Mouse (Mus musculus) midbrain, embryonic 16.5 days (tissue): ENCODE measurements at regions not wholly inside any gene's neighbourhood (a gene's known extent, or its start where the extent isn't known, plus 50 kb on each side); places are given as distances from the start of the nearest gene placed in this dataset.

ENCODE experiments used
- ATAC-seq: fragments of 200-750 bp; cut with Nextera tagmentation; 2 replicates; pipeline ENCODE4 v1.8.0; 2017; ENCODE audit warnings: moderate TSS enrichment
- H3K27ac ChIP-seq: fragments of 300-500 bp; sonication (generic); 2 replicates; pipeline ENCODE4 v1.5.1; 2014; ENCODE audit warnings: mild to moderate bottlenecking, low read length, mixed read lengths
- H3K27me3 ChIP-seq: fragments of 300-500 bp; sonication (generic); 2 replicates; pipeline ENCODE4 v1.6.1; 2014; ENCODE audit warnings: low read depth, low read length, mixed read lengths; ENCODE audit not compliant: control insufficient read depth, insufficient read depth
- H3K36me3 ChIP-seq: fragments of 300-500 bp; sonication (generic); 2 replicates; pipeline ENCODE4 v1.6.1; 2014; ENCODE audit warnings: mild to moderate bottlenecking, low read length, moderate library complexity, mixed read lengths; ENCODE audit not compliant: control insufficient read depth, insufficient read depth
- H3K4me1 ChIP-seq: fragments of 300-500 bp; sonication (generic); 2 replicates; pipeline ENCODE4 v1.6.1; 2014; ENCODE audit warnings: mild to moderate bottlenecking, low read length, mixed read lengths; ENCODE audit not compliant: control insufficient read depth, insufficient read depth
- H3K4me2 ChIP-seq: fragments of 300-500 bp; sonication (generic); 2 replicates; pipeline ENCODE4 v1.6.1; 2014; ENCODE audit warnings: mild to moderate bottlenecking, low read length, mixed read lengths
- H3K4me3 ChIP-seq: fragments of 300-500 bp; sonication (generic); 2 replicates; pipeline ENCODE4 v1.5.1; 2014; ENCODE audit warnings: low read depth, mild to moderate bottlenecking, low read length, moderate library complexity, mixed read lengths
- H3K9ac ChIP-seq: fragments of 300-500 bp; sonication (generic); 2 replicates; pipeline ENCODE4 v1.6.1; 2014; ENCODE audit warnings: low read depth, low read length, mixed read lengths
- H3K9me3 ChIP-seq: fragments of 300-500 bp; sonication (generic); replicated peaks from 2 replicates; pipeline ENCODE4 v1.6.1; 2014; ENCODE audit warnings: mild to moderate bottlenecking, low read length, mixed read lengths; ENCODE audit not compliant: control insufficient read depth, poor library complexity, severe bottlenecking
- WGBS: fragments of 180-500 bp; shearing (Covaris S2); extraction: QIAGEN DNeasy Blood & Tissue Kit; methylation state at CpG from one replicate; pipeline ENCODE4 v1.1.7; 2014; 5-methylcytosine and 5-hydroxymethylcytosine counted together

- H3K36me3 ChIP-seq = no peaks in the 10 kb centered on the region
- H3K4me3 ChIP-seq = no peak overlapping the region
- H3K9ac ChIP-seq = no peak overlapping the region
- H3K4me2 ChIP-seq = no peak overlapping the region
- WGBS = 77% methylated on average over 2 of the region's 2 CpGs
- no peaks in the 10 kb centered on the region; the same call in 1 of the 2 replicates for H3K27me3 ChIP-seq
- no peak for ATAC-seq
- H3K9me3 ChIP-seq = no peaks in the 10 kb centered on the region
- no peaks in the 10 kb centered on the region for H3K4me1 ChIP-seq
- H3K27ac ChIP-seq = no peak overlapping the region
Observed at GRCm38 (mm10) chr5:33548800-33549199, 80.6 kb downstream of the Fam53a start.

- Histone ChIP-seq H3K9me3 (no peaks in the 10 kb centered on the region), H3K27ac (no peak overlapping the region), H3K4me3 (no peak overlapping the region), H3K9ac (no peak overlapping the region), H3K4me2 (no peak overlapping the region), H3K4me1 (peaks cover 2% of the 10 kb centered on the region; the same call in 1 of the 2 replicates), H3K27me3 (peaks cover 8% of the 10 kb centered on the region; the same call in 1 of the 2 replicates), H3K36me3 (no peaks in the 10 kb centered on the region)
- ATAC-seq = peak; percentile 29; the same call in 1 of the 2 replicates
- 22% methylated on average over 5 of the region's 5 CpGs for WGBS
Observed at GRCm38 (mm10) chr5:33543372-33543771, 86.1 kb downstream of the Fam53a start.

DNA sequence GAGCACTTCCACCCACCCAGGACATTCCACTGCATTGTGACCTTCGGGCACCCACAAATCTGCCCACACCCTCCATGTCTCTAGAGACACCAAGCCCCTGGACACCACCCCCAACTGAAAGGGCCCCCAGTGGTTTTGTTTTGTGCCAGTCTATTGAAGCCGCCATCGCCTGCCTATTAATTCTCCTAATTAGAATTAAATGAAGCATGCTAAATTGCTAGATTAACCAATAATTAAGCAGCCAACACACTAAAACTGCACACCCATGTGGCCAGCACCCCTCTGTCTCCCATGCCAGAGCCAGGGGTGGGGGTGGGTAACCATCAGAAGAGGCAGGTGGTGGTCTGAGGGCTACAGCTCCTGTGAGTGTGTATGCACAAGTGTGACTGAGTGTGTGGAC, 86.8 kb downstream of the Fam53a start:
- no peak for ATAC-seq
- Histone ChIP-seq H3K4me3 (no peak overlapping the region), H3K4me1 (peaks cover 2% of the 10 kb centered on the region; the same call in 1 of the 2 replicates), H3K9ac (no peak overlapping the region), H3K36me3 (no peaks in the 10 kb centered on the region), H3K9me3 (no peaks in the 10 kb centered on the region), H3K27ac (no peak overlapping the region), H3K27me3 (peaks cover 10% of the 10 kb centered on the region; the same call in 1 of the 2 replicates), H3K4me2 (no peak overlapping the region)
- 68% methylated on average over 3 of the region's 3 CpGs for WGBS

- H3K36me3 ChIP-seq = no peaks in the 10 kb centered on the region
- peaks cover 2% of the 10 kb centered on the region; the same call in 1 of the 2 replicates for H3K4me1 ChIP-seq
- H3K27me3 ChIP-seq = peaks cover 12% of the 10 kb centered on the region; the same call in 1 of the 2 replicates
- no peak overlapping the region for H3K4me3 ChIP-seq
- ATAC-seq = 0 out of 2 replicates have a peak, but pooled peaks have one; percentile 18
- no peaks in the 10 kb centered on the region for H3K9me3 ChIP-seq
- 45% methylated on average over 11 of the region's 11 CpGs for WGBS
- H3K9ac ChIP-seq = no peak overlapping the region
- H3K4me2 ChIP-seq = no peak overlapping the region
- H3K27ac ChIP-seq = no peak overlapping the region
Observed at GRCm38 (mm10) chr5:33542000-33542554, 87.4 kb downstream of the Fam53a start.

DNA sequence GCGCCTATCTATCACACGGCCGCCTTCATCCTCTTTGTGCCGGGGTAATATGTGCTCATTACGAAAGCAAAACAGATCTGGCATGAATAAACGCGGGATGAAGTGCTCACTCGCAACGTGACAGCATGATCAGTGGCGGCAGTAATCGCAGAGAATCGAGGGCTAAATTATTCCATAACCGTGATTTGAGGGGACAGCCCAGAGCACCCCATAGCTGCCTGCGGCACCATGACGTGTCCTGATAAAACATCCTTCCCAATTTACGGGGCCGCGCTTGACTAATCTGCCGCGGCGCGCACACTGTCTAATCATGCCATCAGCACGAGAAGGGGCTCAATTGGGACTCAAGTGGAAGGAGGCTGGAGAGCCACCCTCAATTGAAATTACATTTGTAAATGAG, 89.2 kb downstream of the Fam53a start:
- Histone ChIP-seq H3K27me3 (peaks cover 24% of the 10 kb centered on the region; the same call in 1 of the 2 replicates), H3K36me3 (no peaks in the 10 kb centered on the region), H3K4me3 (peak overlapping the region; percentile 10; the same call in 1 of the 2 replicates), H3K9ac (peak overlapping the region; percentile 42; the same call in 1 of the 2 replicates), H3K4me1 (peaks cover 2% of the 10 kb centered on the region; the same call in 1 of the 2 replicates), H3K27ac (no peak overlapping the region), H3K4me2 (peak overlapping the region; percentile 47), H3K9me3 (no peaks in the 10 kb centered on the region)
- 14% methylated on average over 23 of the region's 23 CpGs for WGBS
- peak; percentile 16; the same call in 1 of the 2 replicates for ATAC-seq

GRCm38 (mm10) chr5:33537429-33537828, 92.0 kb downstream of the Fam53a start:
- Histone ChIP-seq H3K36me3 (no peaks in the 10 kb centered on the region), H3K4me2 (no peak overlapping the region), H3K27me3 (peaks cover 29% of the 10 kb centered on the region; the same call in 1 of the 2 replicates), H3K9me3 (no peaks in the 10 kb centered on the region), H3K9ac (no peak overlapping the region), H3K4me3 (no peak overlapping the region), H3K4me1 (peaks cover 11% of the 10 kb centered on the region), H3K27ac (no peak overlapping the region)
- ATAC-seq = no peak
- 18% methylated on average over 8 of the region's 8 CpGs for WGBS

DNA sequence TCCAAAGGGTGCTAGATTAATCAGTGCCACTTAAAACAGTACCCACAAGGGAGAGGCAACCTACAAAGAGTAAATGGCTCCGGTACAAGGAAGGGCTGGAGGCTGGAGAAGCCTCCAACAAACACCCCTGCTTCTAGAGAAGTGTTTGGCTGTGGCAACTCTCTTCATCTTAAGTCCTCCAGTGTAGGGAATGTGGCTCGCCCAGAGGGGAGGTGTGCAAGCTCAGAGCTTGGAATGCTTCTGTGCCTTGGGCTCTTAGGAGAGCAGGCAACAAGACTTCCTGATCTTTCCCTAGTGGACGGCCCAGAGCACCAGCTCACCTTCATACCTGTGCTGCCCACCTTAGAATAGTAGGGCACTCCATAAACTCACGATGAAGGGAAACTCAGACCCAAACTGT, 92.4 kb downstream of the Fam53a start:
- H3K4me3 ChIP-seq = no peak overlapping the region
- no peaks in the 10 kb centered on the region for H3K9me3 ChIP-seq
- H3K27me3 ChIP-seq = peaks cover 29% of the 10 kb centered on the region; the same call in 1 of the 2 replicates
- no peak for ATAC-seq
- peaks cover 11% of the 10 kb centered on the region for H3K4me1 ChIP-seq
- H3K9ac ChIP-seq = no peak overlapping the region
- no peaks in the 10 kb centered on the region for H3K36me3 ChIP-seq
- H3K27ac ChIP-seq = no peak overlapping the region
- H3K4me2 ChIP-seq = no peak overlapping the region
- WGBS = 65% methylated on average over 4 of the region's 4 CpGs

GRCm38 (mm10) chr5:33536261-33536660, 93.2 kb downstream of the Fam53a start:
- peaks cover 32% of the 10 kb centered on the region for H3K27me3 ChIP-seq

DNA sequence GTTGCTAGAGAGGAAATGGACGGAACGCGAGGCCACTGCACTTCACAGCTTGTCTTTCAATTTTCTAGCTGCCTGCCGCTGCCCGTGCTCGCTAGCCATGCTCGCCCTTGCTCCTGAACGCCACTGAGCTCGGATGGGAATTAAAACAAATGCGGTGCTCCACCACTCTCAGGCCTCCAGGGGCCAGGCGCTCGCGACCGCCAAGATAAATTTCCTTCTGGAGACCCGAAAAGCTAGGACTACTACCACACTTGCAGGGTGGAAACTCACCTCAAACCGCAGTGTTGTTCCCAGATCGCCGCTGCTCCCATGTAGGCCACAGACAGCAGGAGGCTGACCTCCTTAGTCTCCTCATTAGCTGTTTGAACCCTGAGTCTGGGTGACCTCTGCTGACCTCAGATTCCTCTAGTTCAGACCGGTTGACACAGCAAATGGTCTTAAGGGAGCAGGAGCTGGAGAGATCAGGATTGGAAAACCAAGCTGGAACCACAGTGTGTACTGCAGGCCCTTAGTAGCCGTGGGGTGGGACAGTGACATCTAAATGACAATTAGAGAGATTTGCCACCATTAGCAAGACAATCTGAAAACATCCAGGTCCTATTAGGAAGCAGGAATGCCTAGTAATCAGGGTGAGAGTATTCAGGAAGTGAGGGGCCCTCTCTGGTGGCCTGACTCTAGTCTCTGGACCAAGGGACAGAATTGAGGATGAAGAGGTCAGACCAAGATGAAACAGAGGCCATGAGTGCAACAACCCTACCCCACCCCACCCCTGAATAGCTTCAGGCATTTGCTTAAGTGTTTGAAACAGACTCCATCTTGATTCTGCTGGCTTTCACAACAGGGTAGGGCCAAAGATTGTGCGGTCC, 94.1 kb downstream of the Fam53a start:
- Histone ChIP-seq H3K4me2 (peak overlapping the region; percentile 40), H3K36me3 (no peaks in the 10 kb centered on the region), H3K27me3 (peaks cover 32% of the 10 kb centered on the region), H3K4me1 (peaks cover 11% of the 10 kb centered on the region), H3K4me3 (no peak overlapping the region), H3K9ac (peak overlapping the region; percentile 33; the same call in 1 of the 2 replicates), H3K9me3 (no peaks in the 10 kb centered on the region), H3K27ac (no peak overlapping the region)
- no peak for ATAC-seq
- WGBS = 12% methylated on average over 21 of the region's 21 CpGs

More at GRCm38 (mm10) chr5:33536261-33536660, 93.2 kb downstream of the Fam53a start:
- peaks cover 11% of the 10 kb centered on the region for H3K4me1 ChIP-seq
- ATAC-seq = no peak
- WGBS = 74% methylated on average over 4 of the region's 4 CpGs
- no peak overlapping the region for H3K27ac ChIP-seq
- H3K9ac ChIP-seq = no peak overlapping the region
- H3K36me3 ChIP-seq = no peaks in the 10 kb centered on the region
- no peak overlapping the region for H3K4me3 ChIP-seq
- no peak overlapping the region for H3K4me2 ChIP-seq
- no peaks in the 10 kb centered on the region for H3K9me3 ChIP-seq
